Mouse (Mus musculus): Measurements from ENCODE around the gene Il1rl2. TPM values are rescaled to one million over a fixed set of nuclear protein-coding genes. Genes with fewer than 3 reads are reported as not detected.

Gene Il1rl2
- polyA plus RNA-seq (2021) = not detected

- no peak for TF ChIP-seq CTCF (IDR thresholded peaks at IDR 0.05)
- DNase-seq (ENCODE audit: low read depth, low spot score) = no peak
- ATAC-seq = no peak
- in situ Hi-C loops (cut with MboI; ENCODE audit: low pct_unique_long_range_greater_than_20kb) = no loop called here
- no peaks in the 10 kb centered on the region for H3K27me3 ChIP-seq
- ChIA-PET POLR2A (no interaction called here), CTCF (interaction anchor here (1.5 kb wide), 1 partner anchor 14 kb away, joined by 4 read pairs; no protein-coding TSS in a partner anchor)
Measured at GRCm38 (mm10) chr1:40324457-40324856, at the start of gene Il1rl2. Il1rl2 (plus strand) TSS chr1:40324610.

GRCm38 (mm10) chr1:40275285-40276013 is 49.0 kb upstream of the Il1rl2 start:
- POLR2A ChIA-PET = no interaction called here
- DNase-seq (ENCODE audit: low read depth, low spot score) (no peak), ATAC-seq (peak; percentile 77)
- H3K27me3 ChIP-seq = no peaks in the 10 kb centered on the region
- CTCF ChIA-PET = interaction anchor here (1.1 to 1.5 kb wide), 2 partner anchors 35 to 110 kb away, joined by 3 to 4 read pairs; no protein-coding TSS in a partner anchor
- TF ChIP-seq CTCF (IDR thresholded peaks at IDR 0.05) = no peak
- in situ Hi-C loops (cut with MboI; ENCODE audit: low pct_unique_long_range_greater_than_20kb) = loop anchor here (10.0 kb wide), 1 partner anchor 99 kb away; no protein-coding TSS in a partner anchor

- no peak for ATAC-seq
- in situ Hi-C loops (cut with MboI; ENCODE audit: low pct_unique_long_range_greater_than_20kb) = loop anchor here (10.0 kb wide), 1 partner anchor 97 kb away; no protein-coding TSS in a partner anchor
- no peaks in the 10 kb centered on the region for H3K27me3 ChIP-seq
- no peak for TF ChIP-seq CTCF (IDR thresholded peaks at IDR 0.05)
- CTCF ChIA-PET = interaction anchor here (1.2 kb wide), 1 partner anchor 17 kb away, joined by 5 read pairs; no protein-coding TSS in a partner anchor
- POLR2A ChIA-PET = no interaction called here
- no peak for DNase-seq (ENCODE audit: low read depth, low spot score)
Measured at GRCm38 (mm10) chr1:40277944-40278343, 46.5 kb upstream of the Il1rl2 start.

GRCm38 (mm10) chr1:40278720-40279119 is 45.7 kb upstream of the Il1rl2 start:
- no peak for TF ChIP-seq CTCF (IDR thresholded peaks at IDR 0.05)
- ATAC-seq (no peak), DNase-seq (ENCODE audit: low read depth, low spot score) (no peak)
- in situ Hi-C loops (cut with MboI; ENCODE audit: low pct_unique_long_range_greater_than_20kb) = loop anchor here (10.0 kb wide), 1 partner anchor 96 kb away; no protein-coding TSS in a partner anchor
- CTCF ChIA-PET = no interaction called here
- POLR2A ChIA-PET = no interaction called here
- H3K27me3 ChIP-seq = no peaks in the 10 kb centered on the region

GRCm38 (mm10) chr1:40279182-40279743 is 45.1 kb upstream of the Il1rl2 start:
- CTCF ChIA-PET = interaction anchor here (0.9 kb wide), 1 partner anchor 11 kb away, joined by 3 read pairs; no protein-coding TSS in a partner anchor
- DNase-seq (ENCODE audit: low read depth, low spot score) = no peak
- in situ Hi-C loops (cut with MboI; ENCODE audit: low pct_unique_long_range_greater_than_20kb) = loop anchor here (10.0 kb wide), 1 partner anchor 96 kb away; no protein-coding TSS in a partner anchor
- POLR2A ChIA-PET = no interaction called here
- ATAC-seq = no peak
- TF ChIP-seq CTCF (IDR thresholded peaks at IDR 0.05) = no peak
- no peaks in the 10 kb centered on the region for H3K27me3 ChIP-seq

- TF ChIP-seq CTCF (IDR thresholded peaks at IDR 0.05) = no peak
- DNase-seq (ENCODE audit: low read depth, low spot score) (no peak), ATAC-seq (no peak)
- ChIA-PET POLR2A (interaction anchor here (0.7 kb wide), 1 partner anchor 56 kb away, joined by 3 read pairs; no protein-coding TSS in a partner anchor), CTCF (interaction anchor here (1.1 to 1.7 kb wide), 4 partner anchors 11 to 153 kb away, joined by 3 to 4 read pairs (median 3); no protein-coding TSS in a partner anchor)
- in situ Hi-C loops (cut with MboI; ENCODE audit: low pct_unique_long_range_greater_than_20kb) = no loop called here
- no peaks in the 10 kb centered on the region for H3K27me3 ChIP-seq
Measured at GRCm38 (mm10) chr1:40281950-40282349, 42.5 kb upstream of the Il1rl2 start.

GRCm38 (mm10) chr1:40282394-40282793 is 42.0 kb upstream of the Il1rl2 start:
- DNase-seq (ENCODE audit: low read depth, low spot score) = no peak
- H3K27me3 ChIP-seq = no peaks in the 10 kb centered on the region
- CTCF ChIA-PET = interaction anchor here (0.8 to 1.7 kb wide), 5 partner anchors 8 to 153 kb away, joined by 3 to 4 read pairs (median 3); no protein-coding TSS in a partner anchor
- ATAC-seq = no peak
- TF ChIP-seq CTCF (IDR thresholded peaks at IDR 0.05) = no peak
- in situ Hi-C loops (cut with MboI; ENCODE audit: low pct_unique_long_range_greater_than_20kb) = no loop called here
- POLR2A ChIA-PET = interaction anchor here (0.7 kb wide), 1 partner anchor 57 kb away, joined by 3 read pairs; no protein-coding TSS in a partner anchor

GRCm38 (mm10) chr1:40283995-40284394 is 40.4 kb upstream of the Il1rl2 start:
- ChIA-PET POLR2A (no interaction called here), CTCF (no interaction called here)
- in situ Hi-C loops (cut with MboI; ENCODE audit: low pct_unique_long_range_greater_than_20kb) = no loop called here
- no peak for ATAC-seq
- no peak for TF ChIP-seq CTCF (IDR thresholded peaks at IDR 0.05)
- H3K27me3 ChIP-seq = no peaks in the 10 kb centered on the region
- DNase-seq (ENCODE audit: low read depth, low spot score) = no peak

GRCm38 (mm10) chr1:40290489-40291255 is 33.7 kb upstream of the Il1rl2 start:
- ATAC-seq = no peak
- no peak for DNase-seq (ENCODE audit: low read depth, low spot score)
- CTCF ChIA-PET = interaction anchor here (0.7 to 1.2 kb wide), 3 partner anchors 8 to 20 kb away, joined by 3 read pairs; no protein-coding TSS in a partner anchor
- POLR2A ChIA-PET = no interaction called here
- no peaks in the 10 kb centered on the region for H3K27me3 ChIP-seq
- peak; percentile 21 for TF ChIP-seq CTCF (IDR thresholded peaks at IDR 0.05)
- in situ Hi-C loops (cut with MboI; ENCODE audit: low pct_unique_long_range_greater_than_20kb) = no loop called here

- DNase-seq (ENCODE audit: low read depth, low spot score) (no peak), ATAC-seq (no peak)
- no peaks in the 10 kb centered on the region for H3K27me3 ChIP-seq
- in situ Hi-C loops (cut with MboI; ENCODE audit: low pct_unique_long_range_greater_than_20kb) = no loop called here
- TF ChIP-seq CTCF (IDR thresholded peaks at IDR 0.05) = no peak
- ChIA-PET CTCF (no interaction called here), POLR2A (no interaction called here)
Measured at GRCm38 (mm10) chr1:40292231-40292630, 32.2 kb upstream of the Il1rl2 start.

Data from Patski (cell line).